Mouse (Mus musculus): ENCODE measurements around the gene Triobp.

DNA sequence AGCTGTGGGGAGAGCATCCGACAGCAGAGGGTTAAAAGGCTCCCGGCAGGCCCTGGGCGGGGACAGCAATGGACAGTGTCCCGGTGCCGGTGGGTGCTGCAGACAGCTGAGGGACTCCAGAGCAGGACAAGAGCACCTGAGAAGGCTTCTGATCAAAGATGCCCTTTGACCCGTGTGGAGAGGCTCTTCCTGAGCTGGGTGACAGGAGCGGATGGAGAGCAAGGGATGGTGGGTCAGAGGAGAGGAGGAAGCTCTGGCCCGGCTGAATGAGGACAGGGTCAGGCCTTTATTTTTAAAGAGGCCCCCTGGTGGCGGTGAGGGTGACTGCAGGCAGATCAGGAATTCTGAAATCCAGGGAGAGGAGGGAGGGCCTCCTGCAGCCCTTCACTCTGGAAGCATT is 4.9 kb upstream of the Triobp start:
- TF ChIP-seq CTCF (IDR thresholded peaks at IDR 0.05; ENCODE audit: control insufficient read depth, insufficient read depth, insufficient read length) = peak; percentile 22
- TF ChIP-seq MAX (IDR thresholded peaks at IDR 0.05) = no peak
- no peak for TF ChIP-seq MYOD1 (IDR thresholded peaks at IDR 0.05; ENCODE audit: control insufficient read depth, insufficient read length, low read depth)
- no peak for TF ChIP-seq FOSL1 (IDR thresholded peaks at IDR 0.05; ENCODE audit: insufficient read depth, low read length, poor library complexity, severe bottlenecking)
- no peak for TF ChIP-seq USF1 (IDR thresholded peaks at IDR 0.05; ENCODE audit: low read depth)
- no peak for TF ChIP-seq CEBPB (IDR thresholded peaks at IDR 0.05; ENCODE audit: low read depth)

All from C2C12 (cell line).